Mouse (Mus musculus) spleen, adult 2 months (tissue): ENCODE measurements around the gene Nabp2.

Experiments
- CTCF ChIP-seq: fragments of 200-500 bp; IDR thresholded peaks from 2 replicates; pipeline ENCODE4 v1.5.1; 2011; ENCODE audit warnings: mild to moderate bottlenecking, inconsistent platforms; ENCODE audit not compliant: insufficient read depth, insufficient read length, insufficient replicate concordance; ENCODE audit errors: extremely low read depth
- POLR2A ChIP-seq: fragments of 200-500 bp; IDR thresholded peaks from 2 replicates; pipeline ENCODE4 v1.6.1; 2011; ENCODE audit warnings: low read depth, low read length, inconsistent platforms

GRCm38 (mm10) chr10:128459409-128460269 is 48.3 kb upstream of the Nabp2 start:
- no peak for TF ChIP-seq CTCF
- TF ChIP-seq POLR2A = no peak
